Mouse (Mus musculus) ovary, adult 2 months (tissue): ENCODE results near the gene Olfr610. TPM values are rescaled to one million over a fixed set of nuclear protein-coding genes. Genes with fewer than 3 reads are reported as not detected.

Source experiments
- polyA plus RNA-seq: library from polyadenylated mRNA; depleted of rRNA; stranded (reverse); fragments of >200 nt; gene quantifications from 2 replicates; pipeline ENCODE4 v1.2.3, GENCODE M21; 2012; rRNA removed

Olfr610 gene
- polyA plus RNA-seq, result not detected in 2 replicates

DNA sequence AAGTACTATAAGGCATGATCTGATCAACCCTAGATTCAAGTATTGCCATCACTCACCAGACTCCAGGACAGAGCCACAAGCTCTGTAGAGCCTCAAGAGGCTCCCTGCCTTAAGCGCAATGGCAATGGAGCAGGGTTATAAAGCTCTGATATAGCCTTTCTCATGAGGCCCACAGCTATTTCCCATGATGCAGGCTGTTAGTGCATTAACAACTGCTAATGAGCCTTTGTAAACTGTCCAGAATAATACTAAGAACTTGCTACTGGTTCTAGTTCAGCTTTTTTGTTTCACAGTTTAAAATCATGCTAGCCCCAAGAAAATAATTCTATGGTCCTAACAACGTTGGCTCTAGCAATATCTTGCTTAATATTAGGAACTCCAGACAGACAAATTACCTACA lies at the start of gene Olfr610:
Olfr610 (minus strand) TSS at position 101 of the 400 bp plus-strand sequence.

DNA sequence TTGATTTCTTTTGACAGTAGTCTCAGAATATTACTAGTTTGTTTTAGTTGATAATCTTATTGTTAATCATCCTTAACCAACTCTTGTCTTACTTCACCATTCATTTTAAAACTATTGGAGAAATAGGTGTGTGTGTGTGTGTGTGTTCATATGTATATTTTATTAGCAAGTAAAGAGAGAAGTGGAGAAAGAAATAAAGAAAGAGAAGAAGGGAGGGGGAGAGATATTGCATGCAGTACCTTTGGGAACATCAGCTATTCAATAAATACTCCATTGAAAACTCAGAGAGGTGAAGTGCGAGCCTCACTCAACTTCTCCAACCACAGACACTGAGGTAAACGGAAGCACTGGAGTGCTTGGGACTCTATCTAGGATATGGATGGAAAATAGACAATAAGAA lies 43.9 kb upstream of the Olfr610 start, which contains the start of gene Olfr615:
Olfr615 (plus strand) TSS at position 301 of the 400 bp plus-strand sequence.

DNA sequence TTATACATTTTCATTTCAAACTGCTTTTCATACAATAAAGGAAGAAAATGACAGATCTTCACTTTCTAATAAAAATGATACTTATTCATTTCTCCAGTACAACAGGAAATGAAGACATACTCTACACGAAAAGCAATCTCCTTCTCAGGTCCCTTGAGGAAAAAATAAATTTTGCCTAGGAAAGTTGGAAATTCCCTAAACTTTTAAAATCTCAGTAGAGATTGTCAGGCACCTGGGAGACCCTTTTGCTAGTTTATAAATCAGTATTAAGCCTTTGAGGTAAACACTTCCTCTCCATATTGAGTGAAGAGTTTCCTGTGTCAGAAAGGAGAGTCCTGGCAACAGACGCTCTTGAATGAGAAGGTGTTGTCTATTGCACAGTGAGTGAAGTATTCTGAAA lies 35.9 kb upstream of the Olfr610 start, which contains the start of gene Olfr613:
Olfr613 (plus strand) TSS at position 301 of the 400 bp plus-strand sequence.

DNA sequence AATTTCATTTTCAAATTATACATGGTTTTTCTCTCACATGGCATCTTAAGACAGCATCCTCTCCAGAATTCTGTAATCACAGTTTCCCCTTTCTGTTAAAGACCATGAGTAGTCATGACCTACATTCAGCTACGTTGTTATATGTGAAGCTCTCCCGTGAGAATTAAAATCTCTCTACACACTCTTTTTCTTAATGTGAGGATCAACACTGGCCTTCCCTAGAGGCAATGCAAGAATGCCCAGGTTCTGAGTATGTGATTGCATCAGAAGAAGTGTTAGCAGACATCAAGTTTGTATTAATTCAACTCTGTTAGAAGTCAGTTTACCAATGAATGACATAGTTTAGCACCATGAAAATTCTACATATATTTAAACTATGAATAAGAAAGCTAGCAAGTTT lies 30.7 kb upstream of the Olfr610 start, which contains the start of gene Olfr612:
Olfr612 (minus strand) TSS at position 101 of the 400 bp plus-strand sequence.

DNA sequence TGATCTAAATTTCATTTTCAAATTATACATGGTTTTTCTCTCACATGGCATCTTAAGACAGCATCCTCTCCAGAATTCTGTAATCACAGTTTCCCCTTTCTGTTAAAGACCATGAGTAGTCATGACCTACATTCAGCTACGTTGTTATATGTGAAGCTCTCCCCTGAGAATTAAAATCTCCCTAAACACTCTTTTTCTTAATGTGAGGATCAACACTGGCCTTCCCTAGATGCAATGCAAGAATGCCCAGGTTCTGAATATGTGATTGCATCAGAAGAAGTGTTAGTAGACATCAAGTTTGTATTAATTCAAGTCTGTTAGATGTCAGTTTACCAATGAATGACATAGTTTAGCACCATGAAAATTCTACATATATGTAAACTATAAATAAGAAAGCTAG lies 8.8 kb upstream of the Olfr610 start, which contains the start of gene Olfr611:
Olfr611 (minus strand) TSS at position 101 of the 400 bp plus-strand sequence.

DNA sequence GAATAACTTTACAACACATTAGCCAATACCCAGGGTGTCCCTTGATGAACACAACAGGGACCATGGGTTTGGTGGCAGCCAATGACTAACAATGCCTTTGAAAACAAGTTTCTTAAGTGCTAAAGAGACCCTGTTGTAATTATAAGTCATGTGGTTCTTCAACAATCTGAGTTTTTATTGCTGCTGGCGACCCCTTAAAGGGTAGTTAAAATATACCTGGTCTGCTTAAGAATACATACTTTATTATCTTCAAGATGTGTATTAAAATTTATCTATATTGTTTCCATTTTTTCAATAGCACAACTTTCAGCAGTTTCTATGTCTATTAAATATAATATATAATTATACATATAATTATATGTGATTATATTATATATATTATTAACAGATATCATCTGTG lies 14.0 kb downstream of the Olfr610 start, which contains the start of gene Olfr609:
Olfr609 (minus strand) TSS at position 101 of the 400 bp plus-strand sequence.

DNA sequence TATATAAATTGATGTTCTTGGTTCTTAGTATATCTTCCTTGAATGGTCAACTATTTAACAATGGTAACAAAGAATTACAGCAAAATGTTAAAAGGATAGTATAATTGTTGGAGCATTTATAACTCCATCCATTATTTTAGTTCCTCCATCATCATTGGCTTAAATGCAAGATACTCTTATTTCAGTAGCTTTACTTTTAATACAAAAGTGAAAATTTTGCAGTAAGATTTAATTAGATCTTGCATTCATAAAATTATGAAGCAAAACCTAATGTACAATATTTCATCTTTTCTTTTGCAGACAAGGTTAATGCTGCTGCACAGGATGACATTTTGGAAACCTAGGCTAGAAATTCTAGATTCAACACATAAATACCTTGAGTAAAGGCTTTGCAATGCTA lies 42.3 kb downstream of the Olfr610 start, which contains the start of gene Olfr608:
Olfr608 (plus strand) TSS at position 301 of the 400 bp plus-strand sequence.

Other genes starting within 250 kb of the Olfr610 start
- not detected in 2 replicates for gene Olfr596, start 206.5 kb downstream of the Olfr610 start, polyA plus RNA-seq
- not detected in 2 replicates for gene Olfr597, start 195.8 kb downstream of the Olfr610 start, polyA plus RNA-seq
- gene Olfr598, start 188.6 kb downstream of the Olfr610 start, polyA plus RNA-seq, result not detected in 2 replicates
- not detected in 2 replicates for gene Olfr599, start 176.2 kb downstream of the Olfr610 start, polyA plus RNA-seq
- not detected in 2 replicates for gene Olfr600, start 162.5 kb downstream of the Olfr610 start, polyA plus RNA-seq
- gene Olfr601, start 149.5 kb downstream of the Olfr610 start, polyA plus RNA-seq, result not detected in 2 replicates
- not detected in 2 replicates for gene Olfr603, start 125.9 kb downstream of the Olfr610 start, polyA plus RNA-seq
- gene Usp17lc, start 97.0 kb downstream of the Olfr610 start, polyA plus RNA-seq, result 0.07 TPM in 1 of 2 replicates, not detected in the other
- gene Olfr605, start 66.7 kb downstream of the Olfr610 start, polyA plus RNA-seq, result not detected in 2 replicates
- gene Olfr606, start 63.1 kb downstream of the Olfr610 start, polyA plus RNA-seq, result not detected in 2 replicates
- gene Olfr607, start 48.0 kb downstream of the Olfr610 start, polyA plus RNA-seq, result not detected in 2 replicates
- not detected in 2 replicates for gene Olfr608, start 42.2 kb downstream of the Olfr610 start, polyA plus RNA-seq
- gene Olfr609, start 14.1 kb downstream of the Olfr610 start, polyA plus RNA-seq, result not detected in 2 replicates
- gene Olfr611, start 8.7 kb upstream of the Olfr610 start, polyA plus RNA-seq, result not detected in 2 replicates
- gene Olfr612, start 30.6 kb upstream of the Olfr610 start, polyA plus RNA-seq, result not detected in 2 replicates
- gene Olfr613, start 36.0 kb upstream of the Olfr610 start, polyA plus RNA-seq, result not detected in 2 replicates
- gene Olfr615, start 44.0 kb upstream of the Olfr610 start, polyA plus RNA-seq, result not detected in 2 replicates
- gene Olfr616, start 57.0 kb upstream of the Olfr610 start, polyA plus RNA-seq, result not detected in 2 replicates
- not detected in 2 replicates for gene Olfr617, start 60.9 kb upstream of the Olfr610 start, polyA plus RNA-seq
- not detected in 2 replicates for gene Olfr618, start 78.0 kb upstream of the Olfr610 start, polyA plus RNA-seq
- gene Olfr619, start 88.5 kb upstream of the Olfr610 start, polyA plus RNA-seq, result not detected in 2 replicates
- gene Olfr620, start 100.4 kb upstream of the Olfr610 start, polyA plus RNA-seq, result not detected in 2 replicates
- gene Olfr622, start 130.6 kb upstream of the Olfr610 start, polyA plus RNA-seq, result not detected in 2 replicates
- gene Olfr623, start 151.6 kb upstream of the Olfr610 start, polyA plus RNA-seq, result not detected in 2 replicates
- gene Olfr624, start 159.1 kb upstream of the Olfr610 start, polyA plus RNA-seq, result not detected in 2 replicates
- not detected in 2 replicates for gene Olfr625-ps1, start 170.6 kb upstream of the Olfr610 start, polyA plus RNA-seq
- gene Olfr243, start 202.5 kb upstream of the Olfr610 start, polyA plus RNA-seq, result not detected in 2 replicates
- gene Olfr628, start 218.3 kb upstream of the Olfr610 start, polyA plus RNA-seq, result not detected in 2 replicates
- gene Olfr629, start 232.8 kb upstream of the Olfr610 start, polyA plus RNA-seq, result not detected in 2 replicates
- not detected in 2 replicates for gene Olfr630, start 245.2 kb upstream of the Olfr610 start, polyA plus RNA-seq